Mouse (Mus musculus) cerebellum, adult 9-10 months (tissue): Measurements from ENCODE around the gene Maml3.

Experiments
- DNase-seq: peaks from one replicate; pipeline ENCODE4 v3.0.0; 2022

The Maml3 gene

DNA sequence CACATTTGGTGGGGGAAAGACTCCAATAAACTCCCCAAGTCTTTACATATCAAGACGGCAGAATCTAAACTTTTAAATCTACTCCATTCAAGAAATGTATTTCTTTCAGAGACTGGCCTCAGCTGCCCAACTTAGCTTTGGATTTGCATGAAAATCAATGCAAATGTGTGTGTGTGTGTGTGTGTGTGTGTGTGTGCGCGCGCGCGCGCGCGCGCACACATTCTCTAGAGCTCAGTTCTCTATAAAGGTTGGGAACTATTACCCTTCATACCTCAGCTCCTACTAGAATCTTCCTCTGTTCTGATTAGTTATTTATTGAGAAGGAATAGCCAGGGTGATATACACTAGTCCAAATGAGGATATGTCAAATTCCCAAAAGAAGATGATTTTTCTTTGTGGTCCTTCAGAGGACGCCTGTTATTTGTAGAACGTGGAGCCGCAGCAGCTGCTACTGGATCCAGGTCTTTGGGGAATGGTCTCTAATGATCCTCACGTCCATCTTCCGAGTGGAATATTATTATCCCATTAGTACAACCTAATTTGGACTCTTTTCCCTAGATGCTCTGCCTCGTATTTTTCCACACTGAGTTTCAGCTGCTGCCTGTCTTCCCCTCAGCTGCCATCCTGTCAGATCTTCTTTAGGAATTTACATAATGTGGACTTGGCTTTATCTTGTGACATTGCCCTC lies 372.8 kb downstream of the Maml3 start:
- DNase-seq, result no peak

DNA sequence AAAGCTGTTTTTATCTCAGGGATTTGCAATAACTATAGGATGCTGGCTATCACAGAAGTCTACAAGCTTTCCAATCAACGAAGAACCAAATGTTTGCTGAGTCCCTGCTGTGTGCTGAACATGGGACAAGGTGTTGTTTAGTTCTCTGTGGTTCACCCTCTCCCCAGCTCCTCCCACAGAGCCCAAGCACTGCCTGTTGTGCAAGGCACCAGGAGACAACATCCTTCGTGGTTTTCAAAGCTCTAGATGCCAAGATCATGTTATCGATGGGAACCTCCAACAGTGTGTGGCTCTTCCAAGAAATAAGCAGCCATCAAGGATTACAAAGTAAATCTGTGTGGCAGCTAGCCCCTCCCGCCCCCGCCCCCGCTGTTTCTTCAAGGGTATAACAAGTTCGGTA lies 374.2 kb downstream of the Maml3 start:
- no peak for DNase-seq

DNA sequence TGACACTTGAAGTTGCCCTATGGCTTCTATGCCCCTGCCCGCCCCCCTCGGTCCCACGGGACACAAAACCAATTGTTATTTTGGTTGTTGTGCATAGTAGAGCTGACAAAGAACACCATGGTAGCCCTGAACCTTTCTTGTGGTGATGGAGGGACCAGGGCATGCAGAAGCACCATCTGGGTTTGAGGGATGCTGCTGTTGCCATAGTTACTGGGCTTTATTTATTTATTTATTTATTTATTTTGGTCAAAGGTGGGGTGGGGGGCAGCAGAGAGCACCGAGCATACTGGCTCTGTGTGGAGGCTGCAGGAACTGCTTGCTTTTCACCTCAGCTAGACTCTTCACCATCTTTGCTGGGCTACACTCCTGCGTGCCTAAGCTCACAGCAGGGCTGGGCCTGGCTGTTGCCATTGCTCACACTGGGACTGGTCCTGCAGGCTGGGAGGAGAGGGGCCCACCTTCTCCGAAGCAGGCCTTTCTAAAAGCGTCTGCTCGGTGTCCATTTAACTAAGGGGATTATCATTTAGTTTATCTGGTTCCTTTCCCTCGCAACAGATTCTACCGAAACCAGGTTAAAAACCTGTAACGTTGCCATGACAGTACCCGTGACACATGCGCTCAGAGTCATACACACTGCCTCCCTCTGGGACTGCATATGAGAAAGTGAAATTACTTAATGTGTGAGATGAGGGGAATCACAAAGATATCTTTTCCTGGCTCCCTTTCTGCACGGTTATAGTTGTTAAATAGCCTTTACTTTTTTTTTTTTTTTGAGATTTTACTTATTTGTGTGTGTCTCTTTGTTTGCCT lies 375.6 kb downstream of the Maml3 start:
- DNase-seq, result no peak

DNA sequence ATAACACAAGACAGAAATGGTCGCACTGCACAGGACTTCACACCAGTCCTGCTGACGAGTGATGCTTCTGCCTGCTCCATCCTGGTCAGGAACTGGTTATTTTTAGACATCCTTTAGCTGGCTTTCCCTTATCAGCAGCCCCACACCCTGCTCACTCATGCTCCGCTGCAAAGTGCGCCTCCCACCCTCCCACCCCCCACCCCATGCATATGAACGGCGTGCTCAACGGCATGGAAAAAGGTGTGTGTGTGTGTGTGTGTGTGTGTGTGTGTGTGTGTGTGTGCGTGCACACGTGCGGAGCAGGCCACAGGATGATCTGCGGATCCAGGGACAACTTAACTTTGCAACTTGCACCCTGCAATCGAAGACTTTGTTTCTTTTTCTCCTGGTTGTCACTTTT lies 376.4 kb downstream of the Maml3 start:
- DNase-seq, result no peak

DNA sequence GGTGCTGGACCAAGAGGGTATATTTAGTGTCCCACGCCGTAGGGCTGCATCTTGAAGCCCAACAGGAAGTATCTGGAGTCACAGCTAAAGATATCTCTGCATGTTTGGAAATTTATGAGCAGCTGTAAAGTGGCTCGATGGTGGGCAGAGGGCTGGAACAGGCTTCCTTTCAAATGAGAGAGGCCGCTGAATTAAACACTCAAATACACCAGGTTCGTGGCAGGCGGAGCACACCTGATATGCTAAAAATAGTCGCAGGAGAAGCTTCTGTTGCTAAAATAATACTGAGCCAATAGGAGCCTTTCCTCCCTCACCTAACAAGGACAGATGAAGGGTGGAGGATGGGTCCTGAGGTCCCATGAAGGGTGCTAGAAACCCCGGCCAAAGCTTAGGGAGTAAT lies 376.9 kb downstream of the Maml3 start:
- no peak for DNase-seq

DNA sequence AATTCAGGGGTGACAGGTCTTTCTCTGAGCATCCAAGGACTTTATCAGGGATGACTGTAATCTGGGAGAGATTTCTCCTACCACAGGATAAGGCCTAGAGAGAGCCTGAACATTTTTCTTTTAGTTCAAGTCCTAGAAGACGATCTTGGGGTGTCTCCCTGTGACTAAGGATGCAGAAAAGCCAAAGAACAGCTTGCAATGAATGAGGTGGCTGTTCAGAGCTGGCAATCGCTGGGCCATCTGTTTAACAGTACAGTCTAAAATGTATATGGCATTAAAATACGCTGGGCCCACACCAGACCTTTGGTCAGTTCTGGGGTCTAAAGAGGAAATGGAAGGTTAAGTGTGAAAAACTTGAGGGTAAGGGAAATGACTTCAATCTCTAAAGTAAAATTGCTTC lies 377.4 kb downstream of the Maml3 start:
- no peak for DNase-seq

DNA sequence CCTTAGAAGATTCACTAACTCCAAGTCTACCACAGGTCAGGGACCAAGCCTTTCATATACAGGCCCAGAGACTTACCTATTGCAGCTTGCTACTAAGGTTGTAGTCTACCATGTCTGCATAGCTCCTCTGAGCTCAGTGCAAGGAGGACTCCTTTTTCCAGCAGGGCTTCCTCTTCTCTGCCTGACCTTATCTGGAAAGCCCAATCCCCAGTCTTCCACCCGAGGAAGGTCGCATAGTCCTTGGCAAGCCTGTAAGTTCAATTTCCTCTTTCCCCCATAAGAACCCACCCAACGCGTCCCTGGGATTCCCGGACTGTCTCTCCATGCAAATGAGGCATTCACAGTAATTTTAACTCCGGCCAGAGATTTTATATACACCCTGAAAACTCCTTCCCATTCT lies 378.6 kb downstream of the Maml3 start:
- DNase-seq, result no peak

DNA sequence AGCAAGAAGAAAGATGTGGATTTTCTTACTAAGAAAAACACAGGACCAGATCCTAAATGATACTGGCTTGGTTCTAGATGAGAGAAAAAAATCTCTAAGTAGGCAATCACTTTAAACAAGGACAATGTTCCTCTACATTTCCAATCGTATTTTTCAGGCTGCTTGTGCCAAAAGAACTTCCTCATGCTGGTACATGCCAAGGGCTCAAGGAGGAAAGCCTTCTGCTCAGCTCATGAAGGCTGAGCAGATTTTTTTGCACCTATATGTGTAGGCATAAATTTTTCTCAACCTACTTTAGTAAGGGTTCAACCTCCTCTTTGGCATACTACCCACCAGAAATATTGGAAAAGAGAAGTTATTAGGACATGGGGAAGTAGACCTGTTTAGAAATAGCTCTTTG lies 384.9 kb downstream of the Maml3 start:
- no peak for DNase-seq

DNA sequence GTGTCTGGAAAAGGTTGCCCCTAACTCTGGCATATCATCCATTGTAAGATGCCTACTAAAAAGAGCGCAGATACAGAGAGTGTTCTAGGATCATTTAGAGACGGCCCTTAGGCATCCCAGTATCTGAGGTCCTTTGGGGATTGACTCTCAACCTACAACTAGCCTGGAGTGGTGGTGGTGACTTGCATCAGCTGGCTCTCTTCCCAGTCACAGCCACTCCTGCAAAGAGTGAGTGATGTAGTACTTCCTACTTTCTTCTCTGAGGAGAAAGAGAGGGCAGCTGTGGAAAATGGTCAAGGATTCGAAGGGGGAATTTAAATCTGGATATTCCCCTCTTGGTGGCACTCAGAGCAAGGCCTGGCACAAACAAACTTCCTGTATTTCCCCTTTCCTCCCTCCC lies 385.5 kb downstream of the Maml3 start:
- no peak for DNase-seq

DNA sequence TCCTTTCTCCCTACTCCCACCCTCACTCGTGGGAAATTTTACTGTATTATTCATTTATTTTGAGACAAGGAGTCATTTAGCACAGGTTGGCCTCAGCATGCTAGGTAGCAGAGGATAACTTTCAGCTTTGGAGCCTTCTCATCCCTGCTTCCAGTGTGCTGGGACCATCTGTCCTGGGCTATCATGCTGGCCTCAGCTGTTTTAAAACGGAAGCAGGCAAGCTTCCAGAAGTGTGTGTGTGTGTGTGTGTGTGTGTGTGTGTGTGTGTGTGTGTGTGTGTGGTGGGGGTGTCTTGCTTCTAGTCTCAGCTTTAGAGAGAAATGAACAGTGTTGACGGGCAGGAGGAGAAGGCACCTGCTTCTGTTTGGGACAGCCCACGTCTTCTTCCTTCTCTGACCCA lies 387.0 kb downstream of the Maml3 start:
- DNase-seq, result no peak

DNA sequence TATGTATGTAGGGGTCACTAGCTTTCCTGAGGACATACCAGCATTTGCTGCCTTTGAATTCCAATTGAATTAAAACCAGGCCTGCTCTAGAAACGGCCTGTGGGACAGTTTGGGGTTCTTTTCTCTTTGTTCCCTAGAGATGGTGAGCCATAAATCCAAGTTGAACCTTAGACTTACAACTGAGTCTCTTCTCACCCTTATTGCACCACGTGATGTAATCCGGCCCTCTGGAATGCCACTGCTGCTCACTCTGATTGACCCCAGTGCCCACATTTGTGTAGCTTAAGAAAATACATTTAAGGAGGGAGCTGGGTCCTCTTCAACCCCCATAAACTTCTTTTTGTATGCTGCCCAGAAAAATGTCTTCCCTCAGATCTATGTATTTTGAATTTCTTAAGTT lies 387.4 kb downstream of the Maml3 start:
- no peak for DNase-seq

DNA sequence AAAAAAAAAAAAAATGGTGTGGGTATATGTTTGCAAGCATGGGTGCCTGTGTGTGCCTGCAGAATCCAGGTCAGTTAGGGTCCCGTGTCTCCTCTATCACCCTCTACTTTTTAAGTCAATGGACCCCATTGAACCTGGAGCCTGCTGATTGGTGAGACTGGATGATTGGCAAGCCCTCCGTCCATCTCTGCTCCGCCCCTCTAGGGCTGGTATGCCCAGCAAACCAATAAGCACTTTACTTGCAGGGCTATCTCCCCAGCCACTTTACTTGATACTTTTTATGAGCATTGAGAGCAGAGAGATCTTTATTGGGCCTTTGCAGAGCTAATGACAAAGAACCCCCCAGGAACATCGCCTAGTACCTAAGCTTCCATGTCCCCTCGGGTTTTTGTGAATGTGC lies 390.4 kb downstream of the Maml3 start:
- DNase-seq, result no peak

DNA sequence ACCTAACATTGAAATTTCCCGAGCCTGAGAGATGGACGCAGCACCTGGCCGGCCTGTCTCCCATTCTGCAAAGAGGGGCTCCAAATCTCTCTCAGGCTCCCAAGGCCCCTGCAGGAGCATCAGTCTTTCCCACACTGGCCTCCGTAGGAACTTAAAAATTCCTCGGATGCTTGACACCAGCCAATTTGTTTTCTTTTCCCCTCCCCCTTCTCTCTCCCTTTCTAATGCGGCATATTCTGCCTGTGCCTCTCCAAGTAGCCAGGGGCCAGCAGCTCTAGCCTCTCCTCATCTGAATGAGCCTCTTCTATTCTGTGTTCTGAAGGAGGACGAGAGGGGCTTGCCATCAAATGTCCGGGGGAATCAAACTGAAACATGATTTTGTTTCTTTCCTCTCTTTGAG lies 391.6 kb downstream of the Maml3 start:
- no peak for DNase-seq

DNA sequence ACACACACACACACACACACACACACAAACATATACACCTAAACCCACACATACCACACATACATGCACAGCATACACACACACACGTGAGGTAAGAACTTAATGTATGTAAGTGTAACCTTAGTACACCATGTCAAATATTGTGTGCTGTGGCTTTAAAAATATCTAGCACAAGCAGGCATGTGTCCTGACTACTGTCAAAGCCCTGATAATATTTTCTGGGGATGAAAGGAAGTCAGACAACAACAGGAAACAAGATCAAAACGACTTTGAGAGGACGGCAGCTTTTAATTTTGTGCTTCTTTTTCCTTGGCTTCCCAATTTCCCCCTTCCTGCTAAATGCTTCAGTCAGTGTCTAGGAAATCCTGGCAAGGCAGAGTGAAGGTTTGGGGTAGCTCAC lies 392.5 kb downstream of the Maml3 start:
- DNase-seq, result no peak

DNA sequence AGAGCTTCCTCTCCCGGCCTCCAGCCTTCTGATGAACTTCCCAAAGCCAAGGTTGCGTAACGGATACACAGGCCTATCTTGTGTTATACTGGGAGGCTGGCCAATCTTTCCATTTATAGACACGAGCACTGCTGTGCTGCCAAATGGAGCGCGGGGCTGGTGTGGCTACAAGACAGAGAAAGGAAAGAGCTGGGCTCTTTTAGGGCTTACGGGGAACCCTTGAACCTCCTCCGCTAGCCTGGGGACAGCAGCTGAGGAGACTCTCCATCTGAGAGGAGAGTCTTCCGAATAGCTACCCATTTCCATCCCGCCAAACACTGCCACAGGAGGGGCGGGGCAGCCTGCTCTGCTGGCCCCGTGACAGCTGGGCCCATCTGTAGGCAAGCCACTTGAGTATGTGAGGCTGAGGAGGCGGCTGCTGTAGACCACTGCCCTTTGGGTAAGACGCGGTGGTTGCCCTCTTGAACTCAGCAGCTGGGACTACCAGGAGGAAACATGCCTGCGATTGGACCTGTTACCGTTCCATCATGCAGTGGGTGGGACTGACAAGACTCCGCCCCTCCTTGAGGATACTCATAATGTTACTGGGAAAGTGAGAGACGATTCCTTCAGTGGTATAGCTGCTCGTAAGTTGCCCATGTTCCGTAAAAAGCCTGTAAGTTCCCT lies 396.0 kb downstream of the Maml3 start:
- DNase-seq, result peak; percentile 98

DNA sequence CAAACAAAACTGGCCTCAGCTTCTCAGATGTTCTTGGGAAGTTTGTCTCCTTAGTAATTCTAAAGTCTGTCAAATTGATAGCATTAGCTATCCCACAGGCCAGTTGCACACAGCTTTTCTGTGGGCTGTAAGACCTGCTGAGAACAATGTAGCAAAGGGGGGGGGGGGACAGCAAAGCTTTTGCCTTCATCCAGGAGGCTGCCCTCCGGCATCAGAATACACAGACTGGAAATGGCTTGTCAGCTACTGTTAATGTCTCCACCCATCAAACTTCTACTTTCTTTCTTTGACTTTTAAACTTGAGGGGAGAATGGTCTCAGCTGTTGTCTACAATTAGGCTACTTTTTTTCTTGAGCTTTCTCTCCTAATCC lies 396.5 kb downstream of the Maml3 start:
- DNase-seq, result no peak

DNA sequence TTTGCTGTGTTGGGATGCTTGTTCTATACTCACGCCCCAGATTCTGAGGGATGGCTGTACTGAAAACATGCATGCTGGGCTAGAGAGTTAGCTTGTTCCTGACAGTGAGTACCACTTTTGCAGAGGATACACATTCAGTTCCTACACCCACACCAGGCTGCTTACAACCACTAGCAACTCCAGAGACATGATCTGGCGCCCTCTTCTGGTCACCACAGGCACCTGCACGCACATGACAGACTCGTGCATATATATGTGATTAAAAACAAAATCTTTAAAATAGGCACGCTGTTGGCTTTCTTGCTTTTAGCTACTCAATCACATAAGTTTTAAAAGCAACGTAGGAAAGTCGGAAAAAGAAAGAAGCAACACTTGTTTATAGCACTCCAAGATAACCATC lies 399.7 kb downstream of the Maml3 start:
- DNase-seq, result no peak

DNA sequence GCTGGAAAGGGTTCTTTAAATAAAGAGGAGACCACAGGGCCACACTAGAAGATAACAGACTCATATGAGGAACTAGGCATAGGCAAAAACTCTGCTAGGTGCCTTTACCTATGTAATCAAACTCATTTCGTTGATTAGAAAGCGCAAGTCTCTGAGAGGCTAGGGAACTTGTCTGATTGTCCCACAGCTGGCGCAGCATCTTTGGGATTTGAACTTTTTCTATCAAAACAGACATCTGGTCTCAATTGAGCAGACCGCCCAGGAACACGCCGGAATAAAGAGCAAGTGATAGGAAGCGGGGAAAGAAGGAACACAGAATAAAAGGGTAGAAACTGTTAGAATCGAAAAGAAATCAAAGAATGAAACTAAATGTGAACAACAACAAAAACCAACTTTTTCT lies 401.4 kb downstream of the Maml3 start:
- no peak for DNase-seq

DNA sequence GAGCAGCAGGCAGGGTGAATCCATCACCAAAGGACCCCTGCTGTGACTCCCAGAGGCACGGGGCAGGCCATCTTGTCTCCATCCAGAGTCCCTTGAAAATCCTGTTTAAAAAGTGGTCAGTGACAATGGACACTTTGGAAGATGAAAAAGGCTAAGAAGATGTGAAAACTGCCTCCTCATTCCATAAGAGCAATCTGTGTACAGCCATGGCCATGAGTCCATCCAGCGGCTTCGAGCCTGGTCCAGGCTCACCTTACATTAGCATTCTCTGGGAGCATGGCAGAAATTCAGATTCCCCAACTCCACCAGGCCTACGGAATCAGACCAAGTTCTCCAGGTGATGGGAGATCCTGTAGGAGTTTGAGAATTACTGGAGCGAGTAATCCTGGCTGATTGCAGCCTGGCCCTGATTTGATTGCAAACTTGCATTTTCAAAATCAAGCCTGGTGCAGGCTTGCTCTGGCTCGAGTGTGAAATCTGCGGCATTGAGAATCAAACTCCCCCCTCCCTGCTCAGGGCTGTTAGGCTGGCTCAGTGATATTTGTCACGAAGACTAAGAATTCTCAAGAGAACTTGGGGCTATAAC lies 402.1 kb downstream of the Maml3 start:
- peak; percentile 62 for DNase-seq

DNA sequence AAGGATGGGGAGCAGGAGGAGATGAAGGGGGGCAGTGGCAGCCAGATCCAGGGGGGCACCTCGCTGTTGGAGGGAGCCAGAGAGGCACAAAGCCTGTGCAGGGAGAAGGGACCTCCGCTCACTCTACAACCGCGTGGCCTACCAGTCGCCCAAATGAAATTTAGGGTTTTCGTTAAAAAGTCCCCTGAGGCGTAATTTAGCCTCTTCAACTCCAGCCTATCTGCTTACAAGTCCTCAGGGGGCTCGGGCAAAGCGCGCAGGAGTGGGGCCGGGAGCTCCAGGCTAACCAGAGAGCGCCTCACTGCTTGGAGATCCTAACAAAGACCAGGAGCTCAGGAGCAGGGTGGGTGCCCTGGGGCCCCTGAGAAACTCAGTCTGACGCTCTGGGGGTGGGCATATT lies 402.9 kb downstream of the Maml3 start:
- peak; percentile 68 for DNase-seq

DNA sequence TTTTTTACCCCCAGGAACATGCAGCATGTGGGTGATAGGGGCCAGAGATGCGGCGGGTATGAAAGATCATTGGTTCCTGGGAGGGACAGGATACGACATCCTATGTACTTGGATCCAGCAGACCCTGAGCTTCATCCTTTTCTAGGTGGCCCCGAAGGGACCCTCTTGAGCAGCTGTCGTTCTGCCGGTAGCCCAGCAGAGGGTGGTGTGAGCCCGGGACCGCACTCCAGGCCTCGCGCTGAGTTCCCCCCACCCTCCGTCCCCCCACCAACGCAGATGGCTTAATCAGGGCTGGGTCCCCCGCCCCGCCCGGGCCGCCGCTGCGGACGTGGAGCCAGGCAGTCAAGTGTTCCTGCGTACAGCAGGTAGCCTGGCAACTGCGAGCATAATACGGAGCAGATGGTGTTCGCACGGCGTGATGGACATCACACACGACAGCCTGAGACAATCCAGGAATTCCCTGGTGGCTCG lies 403.6 kb downstream of the Maml3 start:
- DNase-seq, result peak; percentile 97

DNA sequence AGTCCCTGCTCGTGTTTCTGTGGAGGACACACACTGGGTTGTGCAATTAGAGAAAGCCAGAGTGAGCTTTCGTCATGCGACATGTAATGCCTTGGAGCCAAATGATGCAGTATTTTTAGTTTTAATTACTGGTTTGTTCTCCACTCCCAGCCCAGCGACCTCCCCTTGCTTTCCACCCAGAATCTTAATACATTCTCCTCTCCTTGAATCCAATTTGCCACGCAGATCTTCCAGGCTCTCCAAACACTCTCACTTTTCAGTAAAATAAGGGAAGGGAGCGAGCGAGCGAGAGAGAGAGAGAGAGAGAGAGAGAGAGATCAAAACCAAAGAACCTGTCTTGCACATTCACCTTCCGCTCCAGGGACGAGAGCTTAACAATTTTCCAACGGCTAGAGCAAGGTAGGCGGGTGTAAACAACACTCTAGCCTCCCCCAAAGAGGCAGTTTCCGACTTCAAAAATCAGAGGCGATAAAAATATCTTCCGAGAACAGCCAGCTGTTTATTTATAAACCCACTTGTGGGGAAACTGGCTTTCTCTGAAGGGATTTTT lies 404.1 kb downstream of the Maml3 start:
- no peak for DNase-seq

DNA sequence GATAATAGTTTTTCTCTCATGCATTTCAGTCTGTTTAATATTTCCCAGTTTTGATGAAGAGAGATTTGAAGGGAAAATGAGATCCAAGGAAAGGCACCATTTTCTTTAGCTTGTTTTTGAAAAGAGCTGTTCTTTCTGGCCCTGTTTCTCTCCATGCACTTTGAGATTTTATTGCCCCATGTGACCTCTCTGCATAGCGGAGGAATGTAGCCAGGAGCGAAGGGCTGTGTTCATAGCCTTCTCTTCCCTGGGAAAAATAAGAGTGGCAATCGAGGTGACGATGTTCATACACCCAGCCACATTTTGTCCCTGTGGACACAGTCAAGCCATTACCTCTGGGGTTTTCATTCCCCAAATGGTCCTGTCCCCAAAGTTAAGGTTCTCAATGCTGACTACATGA lies 404.8 kb downstream of the Maml3 start:
- no peak for DNase-seq
